Mouse (Mus musculus) adipose tissue, adult 10 weeks (tissue): Measurements from ENCODE around the gene Mvb12b. TPM values are rescaled to one million over a fixed set of nuclear protein-coding genes. Genes with fewer than 3 reads are reported as not detected.

ENCODE experiments used
- polyA plus RNA-seq: library from polyadenylated mRNA; stranded (reverse); fragments of 350-450 nt; fragmentation: Illumina TruSeq; extraction: RNeasy Lipid Tissue Mini Kit (QIAGEN cat#74804); gene quantifications from one replicate; pipeline ENCODE4 v1.2.3, GENCODE M21; 2014; ENCODE audit warnings: low read depth, low replicate concordance

Gene Mvb12b
- polyA plus RNA-seq = 21.3 TPM

GRCm38 (mm10) chr2:33887328-33888099, at the start of gene Mvb12b:
Gene Mvb12b, minus strand, starts transcription at chr2:33887946.

Other genes starting within 250 kb of the Mvb12b start
- gene Lmx1b, start 247.4 kb downstream of the Mvb12b start, polyA plus RNA-seq = not detected